Mouse (Mus musculus) myocyte (in vitro differentiated cells): Measurements from ENCODE around the gene Prodh2. TPM values are rescaled to one million over a fixed set of nuclear protein-coding genes. Genes with fewer than 3 reads are reported as not detected.
A peak's percentile ranks its signal among the peaks of the same experiment; 100 is the strongest.

Experiments
- H3K27me3 ChIP-seq: one replicate; pipeline ENCODE4 v1.6.1; 2011; ENCODE audit not compliant: control insufficient read depth, insufficient read depth, insufficient read length
- H3K36me3 ChIP-seq: one replicate; pipeline ENCODE4 v1.6.1; 2011; ENCODE audit not compliant: control insufficient read depth, insufficient read depth
- H3K4me2 ChIP-seq: one replicate; pipeline ENCODE4 v1.6.1; 2011; ENCODE audit warnings: low read depth, control low read depth
- H3K4me3 ChIP-seq: one replicate; pipeline ENCODE4 v1.5.1; 2011; ENCODE audit warnings: mild to moderate bottlenecking, control low read depth, moderate library complexity
- H3K79me2 ChIP-seq: one replicate; pipeline ENCODE4 v1.6.1; 2011; ENCODE audit not compliant: control insufficient read depth, insufficient read depth
- H3ac ChIP-seq: one replicate; pipeline ENCODE4 v1.6.1; 2011; ENCODE audit not compliant: control insufficient read depth, insufficient read length
- CEBPB ChIP-seq: IDR thresholded peaks from 2 replicates; pipeline ENCODE4 v1.6.1; 2011; ENCODE audit warnings: mild to moderate bottlenecking, moderate library complexity; ENCODE audit not compliant: poor library complexity, insufficient read depth, severe bottlenecking
- E2F4 ChIP-seq: IDR thresholded peaks from one replicate; pipeline ENCODE4 v1.6.1; 2011; ENCODE audit warnings: mild to moderate bottlenecking, control low read depth, moderate library complexity; ENCODE audit not compliant: insufficient read depth
- MAX ChIP-seq: IDR thresholded peaks from one replicate; pipeline ENCODE4 v1.6.1; 2011; ENCODE audit warnings: low read depth, mild to moderate bottlenecking, control low read depth
- MYOD1 ChIP-seq, 3 experiments: IDR thresholded peaks; one replicate each; pipeline ENCODE4 v1.6.1; 2011; ENCODE audit warnings: control low read depth in 2 of 3, low read depth in 2 of 3, mild to moderate bottlenecking in 2 of 3, moderate library complexity in 1 of 3; ENCODE audit not compliant: insufficient read length in 2 of 3, control insufficient read depth in 1 of 3
- MYOG ChIP-seq, 3 experiments: IDR thresholded peaks; one replicate each; pipeline ENCODE4 v1.6.1; 2011; ENCODE audit warnings: control low read depth in 2 of 3, low read depth in 2 of 3, mild to moderate bottlenecking in 2 of 3; ENCODE audit not compliant: insufficient read length in 2 of 3, control insufficient read depth in 1 of 3, insufficient read depth in 1 of 3
- POLR2A ChIP-seq: IDR thresholded peaks from one replicate; pipeline ENCODE4 v1.6.1; 2011; ENCODE audit warnings: low read depth, mild to moderate bottlenecking, control low read depth, moderate library complexity; ENCODE audit not compliant: insufficient read length
- POLR2AphosphoS2 ChIP-seq: IDR thresholded peaks from one replicate; pipeline ENCODE4 v1.6.1; 2011; ENCODE audit warnings: low read depth, control low read depth; ENCODE audit not compliant: insufficient read length
- REST ChIP-seq: IDR thresholded peaks from one replicate; pipeline ENCODE4 v1.6.1; 2011; ENCODE audit warnings: mild to moderate bottlenecking, control low read depth, moderate library complexity; ENCODE audit not compliant: insufficient read depth, insufficient read length
- SRF ChIP-seq: IDR thresholded peaks from one replicate; pipeline ENCODE4 v1.6.1; 2011; ENCODE audit warnings: low read depth; ENCODE audit not compliant: control insufficient read depth, insufficient read length
- TCF12 ChIP-seq: IDR thresholded peaks from one replicate; pipeline ENCODE4 v1.6.1; 2011; ENCODE audit warnings: mild to moderate bottlenecking, control low read depth; ENCODE audit not compliant: poor library complexity, insufficient read depth, severe bottlenecking
- TCF3 ChIP-seq: IDR thresholded peaks from one replicate; pipeline ENCODE4 v1.6.1; 2011; ENCODE audit warnings: low read depth, control low read depth; ENCODE audit not compliant: insufficient read length
- USF1 ChIP-seq: IDR thresholded peaks from one replicate; pipeline ENCODE4 v1.6.1; 2011; ENCODE audit warnings: low read depth, mild to moderate bottlenecking, control low read depth, moderate library complexity
- polyA plus RNA-seq: library from polyadenylated mRNA; unstranded; fragments of >200 nt; fragmentation: generic; extraction: Trizol; gene quantifications from one replicate; pipeline ENCODE4 v1.2.1, GENCODE M21; 2012; ENCODE audit warnings: missing spikeins

Prodh2 gene
- polyA plus RNA-seq, 1 experiment, result not detected

- H3K27me3 ChIP-seq, result no peaks in the 10 kb centered on the region
- peak overlapping the region; percentile 75 for H3K4me2 ChIP-seq
- H3K4me3 ChIP-seq, result peak overlapping the region; percentile 68
- peak overlapping the region; percentile 8 for H3ac ChIP-seq
- H3K79me2 ChIP-seq, result peaks cover 5% of the 10 kb centered on the region
- H3K36me3 ChIP-seq, result peaks cover 8% of the 10 kb centered on the region
- TF ChIP-seq TCF12 (no peak), POLR2AphosphoS2 (peak; percentile 57)
Observed at GRCm38 (mm10) chr7:30553810-30554584, 60.6 kb downstream of the Prodh2 start.

- H3K4me3 ChIP-seq, result no peak overlapping the region
- H3K4me2 ChIP-seq, result no peak overlapping the region
- H3K27me3 ChIP-seq, result no peaks in the 10 kb centered on the region
- peaks cover 8% of the 10 kb centered on the region for H3K36me3 ChIP-seq
- TF ChIP-seq USF1 (no peak), POLR2AphosphoS2 (peak; percentile 7), REST (no peak), MYOD1 (IDR thresholded peaks at IDR 0.05; ENCODE audit: control insufficient read depth in 1 of 3, insufficient read length in 2 of 3, low read depth in 2 of 3) (no peak), TCF12 (no peak), POLR2A (no peak), E2F4 (no peak)
- peaks cover 13% of the 10 kb centered on the region for H3K79me2 ChIP-seq
- H3ac ChIP-seq, result no peak overlapping the region
Observed at GRCm38 (mm10) chr7:30556894-30557536, 63.6 kb downstream of the Prodh2 start.

GRCm38 (mm10) chr7:30557901-30558514, 64.6 kb downstream of the Prodh2 start:
- H3K4me3 ChIP-seq, result peak overlapping the region; percentile 72
- peaks cover 21% of the 10 kb centered on the region for H3K79me2 ChIP-seq
- peak overlapping the region; percentile 77 for H3K4me2 ChIP-seq
- TF ChIP-seq TCF12 (no peak), TCF3 (no peak), REST (no peak), E2F4 (no peak), CEBPB (no peak), MYOG (IDR thresholded peaks at IDR 0.05; ENCODE audit: control insufficient read depth in 1 of 3, insufficient read depth in 1 of 3, insufficient read length in 2 of 3, low read depth in 2 of 3) (peak in 2 of 3 experiments; percentile 27 to 67), POLR2A (peak; percentile 14), POLR2AphosphoS2 (no peak), USF1 (no peak), SRF (no peak), MYOD1 (IDR thresholded peaks at IDR 0.05; ENCODE audit: control insufficient read depth in 1 of 3, insufficient read length in 2 of 3, low read depth in 2 of 3) (peak in 2 of 3 experiments; percentile 32 to 76), MAX (no peak)
- H3K27me3 ChIP-seq, result no peaks in the 10 kb centered on the region
- peaks cover 8% of the 10 kb centered on the region for H3K36me3 ChIP-seq
- peak overlapping the region; percentile 74 for H3ac ChIP-seq

- Histone ChIP-seq H3K4me2 (peak overlapping the region; percentile 77), H3K79me2 (peaks cover 21% of the 10 kb centered on the region), H3ac (peak overlapping the region; percentile 74), H3K36me3 (peaks cover 8% of the 10 kb centered on the region), H3K4me3 (peak overlapping the region; percentile 72), H3K27me3 (no peaks in the 10 kb centered on the region)
- peak; percentile 24 for TF ChIP-seq POLR2A
- no peak for TF ChIP-seq E2F4
Observed at GRCm38 (mm10) chr7:30558656-30559442, 65.4 kb downstream of the Prodh2 start.

- H3ac ChIP-seq, result peak within 1 kb of the TSS; percentile 74
- H3K79me2 ChIP-seq, result peaks cover 21% of the 10 kb centered on the region
- H3K27me3 ChIP-seq, result no peaks in the 10 kb centered on the region
- TF ChIP-seq CEBPB (no peak), MYOG (IDR thresholded peaks at IDR 0.05; ENCODE audit: control insufficient read depth in 1 of 3, insufficient read depth in 1 of 3, insufficient read length in 2 of 3, low read depth in 2 of 3) (no peak), TCF12 (no peak), MAX (no peak), E2F4 (no peak), TCF3 (no peak), POLR2A (peak; percentile 80), USF1 (no peak), MYOD1 (IDR thresholded peaks at IDR 0.05; ENCODE audit: control insufficient read depth in 1 of 3, insufficient read length in 2 of 3, low read depth in 2 of 3) (no peak), POLR2AphosphoS2 (peak; percentile 63), REST (no peak)
- peaks cover 8% of the 10 kb centered on the region for H3K36me3 ChIP-seq
- peak within 1 kb of the TSS; percentile 81 for H3K4me2 ChIP-seq
- peak within 1 kb of the TSS; percentile 72 for H3K4me3 ChIP-seq
Observed at GRCm38 (mm10) chr7:30559443-30559954, 66.1 kb downstream of the Prodh2 start, which contains the start of gene Lin37. Gene Lin37, minus strand, starts transcription at chr7:30559838.
